Mouse (Mus musculus): ENCODE data around the gene Arl14.

DNA sequence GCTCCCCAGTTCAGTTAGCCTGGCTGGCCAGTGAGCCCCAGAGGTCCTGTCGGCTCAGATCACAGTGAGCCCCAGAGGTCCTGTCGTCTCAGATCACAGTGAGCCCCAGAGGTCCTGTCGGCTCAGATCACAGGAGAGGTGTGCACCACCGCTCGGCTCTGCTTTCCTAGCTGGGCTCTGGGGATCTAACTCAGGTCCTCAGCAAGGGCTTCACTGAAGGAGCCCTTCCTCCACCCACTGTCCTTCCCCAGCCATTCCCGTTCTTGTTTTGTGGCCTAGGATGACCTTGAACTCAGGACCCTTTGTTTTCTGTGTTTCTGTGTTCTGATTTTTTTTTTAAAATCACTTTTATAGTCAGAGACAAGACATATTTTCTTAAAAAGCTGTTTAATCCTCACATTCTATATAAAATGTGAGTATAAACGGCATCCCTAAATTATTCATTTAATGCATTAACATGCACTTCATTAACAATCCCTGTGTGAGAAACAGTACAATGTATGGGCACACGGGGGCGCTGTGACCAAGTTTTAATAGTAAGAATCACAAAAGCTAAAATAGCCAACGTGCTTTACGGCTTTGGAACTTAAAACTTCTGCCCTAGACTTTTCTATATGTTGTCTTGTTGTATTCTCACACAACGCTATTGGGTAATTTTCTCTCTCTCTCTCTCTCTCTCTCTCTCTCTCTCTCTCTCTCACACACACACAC, 16.1 kb downstream of the Arl14 start:
- no peak for TF ChIP-seq CTCF (IDR thresholded peaks at IDR 0.05; ENCODE audit: insufficient read depth, low read depth, low read length)
- TF ChIP-seq POLR2A (IDR thresholded peaks at IDR 0.05; ENCODE audit: insufficient read depth, low read depth, low read length): no peak

Data from olfactory bulb, adult 2 months (tissue).